Mouse (Mus musculus) heart, embryonic 16.5 days (tissue): ENCODE results near the gene Zswim2. TPM values are rescaled to one million over a fixed set of nuclear protein-coding genes. Genes with fewer than 3 reads are reported as not detected.

Experiments
- ATAC-seq: fragments of 200-750 bp; cut with Nextera tagmentation; replicated peaks from 2 replicates; pipeline ENCODE4 v1.8.0; 2017; ENCODE audit warnings: moderate number of reproducible peaks; ENCODE audit not compliant: insufficient read depth, low FRiP score; ENCODE audit errors: extremely low read depth
- H3K27ac ChIP-seq: fragments of 300-500 bp; sonication (generic); 2 replicates; pipeline ENCODE4 v1.5.1; 2014; ENCODE audit warnings: mild to moderate bottlenecking, low read length, control low read depth, moderate library complexity
- H3K27me3 ChIP-seq: fragments of 300-500 bp; sonication (generic); 2 replicates; pipeline ENCODE4 v1.6.1; 2014; ENCODE audit warnings: low read length, mixed read lengths; ENCODE audit not compliant: control insufficient read depth, insufficient read depth
- H3K36me3 ChIP-seq: fragments of 300-500 bp; sonication (generic); 2 replicates; pipeline ENCODE4 v1.6.1; 2014; ENCODE audit not compliant: control insufficient read depth, insufficient read depth
- H3K4me1 ChIP-seq: fragments of 300-500 bp; sonication (generic); 2 replicates; pipeline ENCODE4 v1.6.1; 2014; ENCODE audit warnings: low read length, mixed read lengths; ENCODE audit not compliant: control insufficient read depth, insufficient read depth
- H3K4me2 ChIP-seq: fragments of 300-500 bp; sonication (generic); 2 replicates; pipeline ENCODE4 v1.6.1; 2014; ENCODE audit warnings: low read depth, mild to moderate bottlenecking, control low read depth, low read length
- H3K4me3 ChIP-seq: fragments of 300-500 bp; sonication (generic); 2 replicates; pipeline ENCODE4 v1.5.1; 2014; ENCODE audit warnings: mild to moderate bottlenecking, control low read depth, low read length
- H3K9ac ChIP-seq: fragments of 300-500 bp; sonication (generic); 2 replicates; pipeline ENCODE4 v1.6.1; 2014; ENCODE audit warnings: low read length, control low read depth
- H3K9me3 ChIP-seq: fragments of 300-500 bp; sonication (generic); replicated peaks from 2 replicates; pipeline ENCODE4 v1.6.1; 2016; ENCODE audit warnings: low read length; ENCODE audit not compliant: control insufficient read depth
- WGBS: fragments of 180-500 bp; shearing (Covaris S2); extraction: QIAGEN DNeasy Blood & Tissue Kit; methylation state at CpG from one replicate; pipeline ENCODE4 v1.1.7; 2014; 5-methylcytosine and 5-hydroxymethylcytosine counted together
- polyA plus RNA-seq: library from polyadenylated mRNA; unstranded; fragments of >200 nt; fragmentation: Nextera tagmentation; extraction: Ambion mirVana; gene quantifications from 2 replicates; pipeline ENCODE4 v1.2.1, GENCODE M21; 2015

The Zswim2 gene
- polyA plus RNA-seq, 1 experiment from 2014 or later, result 0.08 TPM

GRCm38 (mm10) chr2:83941378-83941777 lies 350 bp upstream of the Zswim2 start:
- 46% methylated on average over 3 of the region's 3 CpGs for WGBS
- Histone ChIP-seq H3K9ac (no peak overlapping the region), H3K4me1 (peaks cover 4% of the 10 kb centered on the region), H3K9me3 (no peaks in the 10 kb centered on the region), H3K27ac (no peak overlapping the region), H3K4me2 (peak overlapping the region; percentile 59), H3K27me3 (no peaks in the 10 kb centered on the region), H3K4me3 (peak overlapping the region; percentile 33; the same call in 1 of the 2 replicates), H3K36me3 (no peaks in the 10 kb centered on the region)
- ATAC-seq, result no peak

GRCm38 (mm10) chr2:83929478-83930088 lies 11.4 kb downstream of the Zswim2 start:
- Histone ChIP-seq H3K4me1 (no peaks in the 10 kb centered on the region), H3K4me2 (no peak overlapping the region), H3K9ac (no peak overlapping the region), H3K9me3 (no peaks in the 10 kb centered on the region), H3K4me3 (no peak overlapping the region), H3K27ac (no peak overlapping the region), H3K27me3 (no peaks in the 10 kb centered on the region), H3K36me3 (no peaks in the 10 kb centered on the region)
- no peak for ATAC-seq
- WGBS, result 46% methylated on average over 2 of the region's 2 CpGs

- Histone ChIP-seq H3K27ac (no peak overlapping the region), H3K4me2 (no peak overlapping the region), H3K4me1 (no peaks in the 10 kb centered on the region), H3K36me3 (no peaks in the 10 kb centered on the region), H3K27me3 (no peaks in the 10 kb centered on the region), H3K9me3 (no peaks in the 10 kb centered on the region), H3K4me3 (no peak overlapping the region), H3K9ac (no peak overlapping the region)
- 63% methylated on average over 2 of the region's 2 CpGs for WGBS
- no peak for ATAC-seq
Measured at GRCm38 (mm10) chr2:83901896-83902540, 39.0 kb downstream of the Zswim2 start.

GRCm38 (mm10) chr2:83893701-83894100 lies 47.3 kb downstream of the Zswim2 start:
- Histone ChIP-seq H3K4me1 (no peaks in the 10 kb centered on the region), H3K27ac (no peak overlapping the region), H3K4me2 (no peak overlapping the region), H3K9ac (no peak overlapping the region), H3K9me3 (no peaks in the 10 kb centered on the region), H3K4me3 (no peak overlapping the region), H3K27me3 (no peaks in the 10 kb centered on the region), H3K36me3 (no peaks in the 10 kb centered on the region)
- no peak for ATAC-seq
- WGBS, result 81% methylated on average over 2 of the region's 2 CpGs

GRCm38 (mm10) chr2:83883850-83884420 lies 57.1 kb downstream of the Zswim2 start:
- Histone ChIP-seq H3K9me3 (peaks cover 3% of the 10 kb centered on the region; the same call in 1 of the 2 replicates), H3K27ac (no peak overlapping the region), H3K9ac (no peak overlapping the region), H3K36me3 (no peaks in the 10 kb centered on the region), H3K4me2 (no peak overlapping the region), H3K4me1 (no peaks in the 10 kb centered on the region), H3K4me3 (no peak overlapping the region), H3K27me3 (no peaks in the 10 kb centered on the region)
- 61% methylated on average over 6 of the region's 6 CpGs for WGBS
- ATAC-seq, result no peak

Other genes with a start within 250 kb of the Zswim2 start
- 34.8 and 43.4 TPM in 2 replicates for gene Itgav, start 216.8 kb downstream of the Zswim2 start, polyA plus RNA-seq
- 1.7 and 1.8 TPM in 2 replicates for gene Fam171b, start 128.6 kb downstream of the Zswim2 start, polyA plus RNA-seq
- not detected in 2 replicates for gene Gm13698, start 14.5 kb upstream of the Zswim2 start, polyA plus RNA-seq
- not detected in 2 replicates for gene Gm13693, start 20.3 kb upstream of the Zswim2 start, polyA plus RNA-seq
- gene Gm13695, start 26.1 kb upstream of the Zswim2 start, polyA plus RNA-seq, result not detected in 2 replicates
- not detected in 2 replicates for gene Gm13696, start 31.9 kb upstream of the Zswim2 start, polyA plus RNA-seq
- gene Gm13694, start 37.7 kb upstream of the Zswim2 start, polyA plus RNA-seq, result not detected in 2 replicates
- gene Gm13697, start 43.5 kb upstream of the Zswim2 start, polyA plus RNA-seq, result not detected in 2 replicates
- gene Gm13691, start 49.3 kb upstream of the Zswim2 start, polyA plus RNA-seq, result not detected in 2 replicates